In the genomic region with DNA sequence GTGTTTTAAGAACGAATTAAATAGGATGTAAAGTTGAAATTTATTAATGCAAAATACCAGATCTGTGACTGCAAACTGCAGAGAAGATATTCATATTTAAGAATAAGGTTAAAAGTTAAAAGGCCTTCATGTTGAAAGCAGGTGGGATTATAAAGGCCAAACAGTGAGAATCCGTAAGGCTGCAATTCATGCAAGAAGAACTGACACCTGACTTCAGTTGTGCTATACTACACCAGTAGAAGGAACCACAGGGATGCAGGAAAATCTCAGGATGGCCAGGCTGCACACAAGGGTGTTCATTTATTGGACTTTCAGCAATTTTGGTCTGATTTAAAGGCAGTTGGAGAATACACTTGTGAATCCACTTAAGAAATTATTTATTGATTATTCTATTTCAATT, we compare ENCODE assay signal across 26 mouse cellular contexts.
DNase-seq lines count a peak whose midpoint lies in the region; ATAC-seq lines count a peak whose summit lies in the region.
"Had no signal": no experiment of that assay in that cellular context is flagged by ENCODE, and none has a peak within 500 bp of the region (broad histone marks: within the 10 kb centered on the region; RNA-seq: fewer than 3 reads in every experiment).

No protein-coding gene starts in this region.

- whole genome bisulfite sequencing in forebrain, embryonic 15.5 days: 74% methylated on average over 2 of the region's 2 CpGs
- WGBS in forebrain, embryonic 12.5 days: 81% methylated on average over 2 of the region's 2 CpGs
- 78% methylated on average over 2 of the region's 2 CpGs for WGBS in midbrain, embryonic 11.5 days
- WGBS in midbrain, embryonic 10.5 days: 84% methylated on average over 2 of the region's 2 CpGs
- 68% methylated on average over 2 of the region's 2 CpGs for WGBS in midbrain, embryonic 13.5 days
- WGBS in neural tube, embryonic 14.5 days: 61% methylated on average over 2 of the region's 2 CpGs

- no peaks in the 10 kb centered on the region for H3K9me3 ChIP-seq in forebrain, embryonic 15.5 days
- H3K9me3 ChIP-seq in forebrain, embryonic 12.5 days: no peaks in the 10 kb centered on the region
- no peaks in the 10 kb centered on the region for H3K9me3 ChIP-seq in midbrain, embryonic 11.5 days (ENCODE audit: control insufficient read depth, low read length)
- H3K9me3 ChIP-seq in midbrain, embryonic 10.5 days (replicated peaks): no peaks in the 10 kb centered on the region
- no peaks in the 10 kb centered on the region for H3K9me3 ChIP-seq in midbrain, embryonic 13.5 days
- no peaks in the 10 kb centered on the region for H3K9me3 ChIP-seq in neural tube, embryonic 14.5 days (ENCODE audit: control insufficient read depth, low read length)
- H3K9me3 ChIP-seq: embryonic facial prominence, embryonic 13.5 days; G1E; heart, embryonic 15.5 days; limb, embryonic 12.5 days; lung, embryonic 15.5 days; midbrain, embryonic 12.5 days had no signal

- no peak overlapping the region for H3K4me3 ChIP-seq in forebrain, embryonic 15.5 days
- H3K4me3 ChIP-seq in forebrain, embryonic 12.5 days (replicated peaks): no peak overlapping the region
- no peak overlapping the region for H3K4me3 ChIP-seq in midbrain, embryonic 11.5 days (ENCODE audit: low read depth, low read length)
- H3K4me3 ChIP-seq in midbrain, embryonic 10.5 days: no peak overlapping the region
- no peak overlapping the region for H3K4me3 ChIP-seq in midbrain, embryonic 13.5 days (replicated peaks)
- H3K4me3 ChIP-seq in neural tube, embryonic 14.5 days (ENCODE audit: low read depth, low read length): no peak overlapping the region
- H3K4me3 ChIP-seq: embryonic facial prominence, embryonic 13.5 days; heart, embryonic 15.5 days; limb, embryonic 12.5 days; lung, embryonic 15.5 days; midbrain, embryonic 12.5 days; myocyte had no signal

- H3K4me1 ChIP-seq in forebrain, embryonic 15.5 days: peaks cover 23% of the 10 kb centered on the region
- peaks cover 15% of the 10 kb centered on the region for H3K4me1 ChIP-seq in forebrain, embryonic 12.5 days
- peaks cover 10% of the 10 kb centered on the region for H3K4me1 ChIP-seq in midbrain, embryonic 11.5 days (ENCODE audit: control insufficient read depth, insufficient read depth, low read length)
- H3K4me1 ChIP-seq in midbrain, embryonic 10.5 days: peaks cover 26% of the 10 kb centered on the region
- H3K4me1 ChIP-seq in midbrain, embryonic 13.5 days (replicated peaks): peaks cover 27% of the 10 kb centered on the region
- peaks cover 6% of the 10 kb centered on the region; the same call in 1 of the 2 replicates for H3K4me1 ChIP-seq in neural tube, embryonic 14.5 days (ENCODE audit: control insufficient read depth, insufficient read depth, low read length)
- H3K4me1 ChIP-seq: embryonic facial prominence, embryonic 13.5 days; heart, embryonic 15.5 days; limb, embryonic 12.5 days; lung, embryonic 15.5 days had no signal

- no peak for ATAC-seq in forebrain, embryonic 15.5 days (replicated peaks)
- no peak for ATAC-seq in forebrain, embryonic 12.5 days (ENCODE audit: low FRiP score)
- ATAC-seq in midbrain, embryonic 11.5 days (ENCODE audit: low FRiP score): no peak
- ATAC-seq in midbrain, embryonic 13.5 days: no peak
- ATAC-seq in neural tube, embryonic 14.5 days (ENCODE audit: low read depth): no peak
- ATAC-seq: intestine, postnatal 0 days had no signal

- H3K27me3 ChIP-seq in forebrain, embryonic 15.5 days: no peaks in the 10 kb centered on the region
- no peaks in the 10 kb centered on the region for H3K27me3 ChIP-seq in forebrain, embryonic 12.5 days
- no peaks in the 10 kb centered on the region for H3K27me3 ChIP-seq in midbrain, embryonic 11.5 days (ENCODE audit: control insufficient read depth, insufficient read depth, low read length)
- 0 out of 2 replicates have a peak, but pooled peaks cover 4% of the 10 kb centered on the region for H3K27me3 ChIP-seq in midbrain, embryonic 10.5 days (ENCODE audit: low read depth, poor library complexity, severe bottlenecking)
- no peaks in the 10 kb centered on the region for H3K27me3 ChIP-seq in midbrain, embryonic 13.5 days
- no peaks in the 10 kb centered on the region for H3K27me3 ChIP-seq in neural tube, embryonic 14.5 days (ENCODE audit: control insufficient read depth, insufficient read depth, low read length)
- H3K27me3 ChIP-seq: midbrain, embryonic 12.5 days had no signal

- H3K27ac ChIP-seq in forebrain, embryonic 15.5 days (replicated peaks): peak overlapping the region; percentile 56; the same call in 1 of the 2 replicates
- H3K27ac ChIP-seq in forebrain, embryonic 12.5 days: no peak overlapping the region
- H3K27ac ChIP-seq in midbrain, embryonic 11.5 days (ENCODE audit: low read depth, low read length): no peak overlapping the region
- no peak overlapping the region for H3K27ac ChIP-seq in midbrain, embryonic 10.5 days (replicated peaks)
- H3K27ac ChIP-seq in midbrain, embryonic 13.5 days: peak overlapping the region; percentile 75
- peak overlapping the region; percentile 71; the same call in 1 of the 2 replicates for H3K27ac ChIP-seq in neural tube, embryonic 14.5 days (ENCODE audit: low read depth, low read length)
- H3K27ac ChIP-seq: embryonic facial prominence, embryonic 13.5 days; heart, embryonic 15.5 days; limb, embryonic 12.5 days; lung, embryonic 15.5 days had no signal

- 0 out of 2 replicates have a peak, but pooled peaks cover 2% of the 10 kb centered on the region for H3K36me3 ChIP-seq in forebrain, embryonic 15.5 days
- H3K36me3 ChIP-seq in forebrain, embryonic 12.5 days (replicated peaks): 0 out of 2 replicates have a peak, but pooled peaks cover 3% of the 10 kb centered on the region
- H3K36me3 ChIP-seq in midbrain, embryonic 11.5 days (ENCODE audit: control insufficient read depth, insufficient read depth, low read length): peaks cover 3% of the 10 kb centered on the region
- H3K36me3 ChIP-seq in midbrain, embryonic 10.5 days: peaks cover 18% of the 10 kb centered on the region
- peaks cover 8% of the 10 kb centered on the region for H3K36me3 ChIP-seq in midbrain, embryonic 13.5 days
- H3K36me3 ChIP-seq in neural tube, embryonic 14.5 days (ENCODE audit: control insufficient read depth, insufficient read depth, low read length): peaks cover 10% of the 10 kb centered on the region; the same call in 1 of the 2 replicates
- H3K36me3 ChIP-seq: embryonic facial prominence, embryonic 13.5 days; G1E; heart, embryonic 15.5 days; limb, embryonic 12.5 days; lung, embryonic 15.5 days had no signal

- 0 out of 2 replicates have a peak overlapping the region, but pooled peaks have one; percentile 9 for H3K4me2 ChIP-seq in forebrain, embryonic 15.5 days (replicated peaks)
- no peak overlapping the region for H3K4me2 ChIP-seq in forebrain, embryonic 12.5 days
- no peak overlapping the region for H3K4me2 ChIP-seq in midbrain, embryonic 11.5 days
- peak overlapping the region; percentile 43 for H3K4me2 ChIP-seq in midbrain, embryonic 13.5 days (replicated peaks)
- H3K4me2 ChIP-seq in neural tube, embryonic 14.5 days (ENCODE audit: low read depth, low read length): peak overlapping the region; percentile 36
- H3K4me2 ChIP-seq: embryonic facial prominence, embryonic 13.5 days; heart, embryonic 15.5 days; limb, embryonic 12.5 days; lung, embryonic 15.5 days; midbrain, embryonic 12.5 days had no signal

- DNase-seq in midbrain, embryonic 11.5 days (ENCODE audit: low spot score, missing footprints): peak; percentile 81
- DNase-seq in midbrain, embryonic 10.5 days (ENCODE audit: low spot score): no peak
- DNase-seq in gastrocnemius, adult 8-10 months (ENCODE audit: low spot score in 2 of 2): no peak
- no peak for DNase-seq in adrenal gland, postnatal 14 days
- DNase-seq: adrenal gland, postnatal 10 days; cerebellum, adult 11-12 months; cerebellum, adult 9-11 months; gastrocnemius, postnatal 10 days; kidney, adult 9 months; kidney, postnatal 14 days; layer of hippocampus, adult 9-11 months; right cerebral cortex, adult 18-20 months; spleen, adult 18-20 months; thymus, postnatal 36 days had no signal

- no peak overlapping the region for H3K9ac ChIP-seq in forebrain, embryonic 15.5 days (replicated peaks)
- H3K9ac ChIP-seq in forebrain, embryonic 12.5 days: no peak overlapping the region
- no peak overlapping the region for H3K9ac ChIP-seq in midbrain, embryonic 11.5 days (ENCODE audit: low read length)
- peak overlapping the region; percentile 48; the same call in 1 of the 2 replicates for H3K9ac ChIP-seq in midbrain, embryonic 13.5 days (replicated peaks)
- H3K9ac ChIP-seq in neural tube, embryonic 14.5 days (replicated peaks; ENCODE audit: low read depth, low read length): no peak overlapping the region; the same call in 1 of the 2 replicates
- H3K9ac ChIP-seq: embryonic facial prominence, embryonic 13.5 days; heart, embryonic 15.5 days; limb, embryonic 12.5 days; lung, embryonic 15.5 days; midbrain, embryonic 12.5 days had no signal

Comparison
In these comparisons a context has a peak if more than half of its experiments do, and no peak if none do; other contexts are left out.
1. H3K27ac ChIP-seq: peak in forebrain, embryonic 15.5 days (single experiment), midbrain, embryonic 13.5 days (single experiment) and neural tube, embryonic 14.5 days (single experiment); none in forebrain, embryonic 12.5 days (single experiment), midbrain, embryonic 11.5 days (single experiment) and midbrain, embryonic 10.5 days (single experiment).
2. H3K4me2 ChIP-seq: peak in forebrain, embryonic 15.5 days (single experiment), midbrain, embryonic 13.5 days (single experiment) and neural tube, embryonic 14.5 days (single experiment); none in forebrain, embryonic 12.5 days (single experiment) and midbrain, embryonic 11.5 days (single experiment).